Mouse (Mus musculus): ENCODE data around the gene Sf1. TPM values are rescaled to one million over a fixed set of nuclear protein-coding genes. Genes with fewer than 3 reads are reported as not detected.

Gene Sf1
- 51.9 and 55.3 TPM in 2 replicates for polyA plus RNA-seq (2015; fragmentation: Nextera tagmentation; extraction: Ambion mirVana)

GRCm38 (mm10) chr19:6363411-6364240 lies at the start of gene Sf1:
Sf1 (plus strand) TSS chr19:6363690.
- TF ChIP-seq CTCF (IDR thresholded peaks at IDR 0.05; ENCODE audit: low read depth): no peak; the same call in 1 of the 2 replicates
- WGBS: under 1% methylated on average over 81 of the region's 85 CpGs

DNA sequence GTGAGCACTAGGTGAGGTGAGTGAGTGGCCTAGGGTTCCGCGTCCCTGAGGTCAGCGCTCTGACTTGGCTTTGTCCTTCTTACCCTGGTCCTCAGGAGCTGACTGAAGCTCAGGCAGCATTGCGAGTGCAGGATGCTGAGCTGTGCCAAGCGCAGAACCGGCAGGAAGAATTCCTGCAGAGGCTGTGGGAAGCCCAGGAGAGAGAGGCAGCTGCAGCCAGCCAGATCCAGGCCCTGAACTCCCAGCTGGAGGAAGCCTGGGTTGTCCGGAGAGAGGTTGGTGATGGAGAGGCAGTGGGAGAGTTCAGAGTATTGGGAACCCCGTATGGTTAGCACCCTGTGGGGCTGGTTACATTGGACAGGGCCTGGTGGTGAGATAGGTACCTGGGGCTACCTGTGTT lies 49.7 kb upstream of the Sf1 start:
- no peak for TF ChIP-seq CTCF (IDR thresholded peaks at IDR 0.05; ENCODE audit: low read depth)
- Histone ChIP-seq H3K27me3 (replicated peaks; ENCODE audit: control insufficient read depth, insufficient read depth, low read length) (no peaks in the 10 kb centered on the region), H3K36me3 (ENCODE audit: control insufficient read depth, insufficient read depth) (peaks cover 91% of the 10 kb centered on the region), H3K4me2 (replicated peaks; ENCODE audit: low read depth) (no peak overlapping the region), H3K27ac (ENCODE audit: low read depth, low read length) (no peak overlapping the region), H3K4me3 (ENCODE audit: low read depth, low read length) (no peak overlapping the region), H3K4me1 (replicated peaks; ENCODE audit: control insufficient read depth, insufficient read depth, low read length) (no peaks in the 10 kb centered on the region), H3K9me3 (ENCODE audit: control insufficient read depth) (no peaks in the 10 kb centered on the region), H3K9ac (ENCODE audit: low read depth, low read length) (no peak overlapping the region)
- WGBS: 85% methylated on average over 8 of the region's 8 CpGs
- ATAC-seq: no peak

More at GRCm38 (mm10) chr19:6363411-6364240, at the start of gene Sf1:
- ATAC-seq: peak; percentile 96
- no peaks in the 10 kb centered on the region for H3K27me3 ChIP-seq (replicated peaks; ENCODE audit: control insufficient read depth, insufficient read depth, low read length)
- H3K27ac ChIP-seq (ENCODE audit: low read depth, low read length): peak within 1 kb of the TSS; percentile 99
- H3K9me3 ChIP-seq (ENCODE audit: control insufficient read depth): no peaks in the 10 kb centered on the region
- H3K4me1 ChIP-seq (replicated peaks; ENCODE audit: control insufficient read depth, insufficient read depth, low read length): peaks cover 3% of the 10 kb centered on the region; the same call in 1 of the 2 replicates
- peak within 1 kb of the TSS; percentile 88 for H3K4me3 ChIP-seq (ENCODE audit: low read depth, low read length)
- peaks cover 28% of the 10 kb centered on the region for H3K36me3 ChIP-seq (ENCODE audit: control insufficient read depth, insufficient read depth)
- peak within 1 kb of the TSS; percentile 96 for H3K9ac ChIP-seq (ENCODE audit: low read depth, low read length)
- H3K4me2 ChIP-seq (replicated peaks; ENCODE audit: low read depth): peak within 1 kb of the TSS; percentile 74

DNA sequence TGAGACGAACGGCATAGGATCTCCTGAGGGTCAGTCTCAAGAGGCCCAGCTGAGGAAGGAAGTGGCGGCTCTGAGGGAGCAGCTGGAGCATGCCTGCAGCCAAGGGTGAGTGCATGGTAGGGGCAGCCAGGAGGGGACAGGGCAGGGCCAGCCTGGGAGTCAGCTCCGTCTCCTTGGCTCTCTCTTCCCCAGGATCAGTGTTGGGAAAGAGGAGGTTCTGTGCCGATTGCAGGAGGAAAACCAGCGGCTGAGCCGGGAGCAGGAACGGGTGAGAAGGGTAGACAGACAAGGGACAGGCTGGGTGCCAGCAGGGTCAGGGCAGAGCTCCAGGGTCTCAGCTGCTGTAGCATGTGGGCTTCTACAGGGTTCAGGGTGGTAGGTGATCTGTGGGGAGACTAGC lies 49.0 kb upstream of the Sf1 start:
- H3K36me3 ChIP-seq (ENCODE audit: control insufficient read depth, insufficient read depth): peaks cover 96% of the 10 kb centered on the region

GRCm38 (mm10) chr19:6315573-6315972 lies 47.9 kb upstream of the Sf1 start:
- H3K36me3 ChIP-seq (ENCODE audit: control insufficient read depth, insufficient read depth): peaks cover 98% of the 10 kb centered on the region
- 80% methylated on average over 13 of the region's 14 CpGs for WGBS

More for the DNA sequence above, 49.0 kb upstream of the Sf1 start:
- Histone ChIP-seq H3K4me1 (replicated peaks; ENCODE audit: control insufficient read depth, insufficient read depth, low read length) (no peaks in the 10 kb centered on the region), H3K27me3 (replicated peaks; ENCODE audit: control insufficient read depth, insufficient read depth, low read length) (no peaks in the 10 kb centered on the region), H3K27ac (ENCODE audit: low read depth, low read length) (no peak overlapping the region), H3K4me2 (replicated peaks; ENCODE audit: low read depth) (no peak overlapping the region), H3K4me3 (ENCODE audit: low read depth, low read length) (no peak overlapping the region), H3K9me3 (ENCODE audit: control insufficient read depth) (no peaks in the 10 kb centered on the region), H3K9ac (ENCODE audit: low read depth, low read length) (no peak overlapping the region)
- no peak for TF ChIP-seq CTCF (IDR thresholded peaks at IDR 0.05; ENCODE audit: low read depth)
- 75% methylated on average over 8 of the region's 8 CpGs for whole genome bisulfite sequencing
- ATAC-seq: no peak

GRCm38 (mm10) chr19:6318145-6318544 lies 45.3 kb upstream of the Sf1 start:
- H3K27me3 ChIP-seq (replicated peaks; ENCODE audit: control insufficient read depth, insufficient read depth, low read length): no peaks in the 10 kb centered on the region
- H3K4me1 ChIP-seq (replicated peaks; ENCODE audit: control insufficient read depth, insufficient read depth, low read length): no peaks in the 10 kb centered on the region
- no peak overlapping the region for H3K4me3 ChIP-seq (ENCODE audit: low read depth, low read length)
- H3K9ac ChIP-seq (ENCODE audit: low read depth, low read length): no peak overlapping the region
- WGBS: 87% methylated on average over 12 of the region's 12 CpGs
- no peak overlapping the region for H3K27ac ChIP-seq (ENCODE audit: low read depth, low read length)
- no peak for ATAC-seq
- no peak overlapping the region for H3K4me2 ChIP-seq (replicated peaks; ENCODE audit: low read depth)
- no peak for TF ChIP-seq CTCF (IDR thresholded peaks at IDR 0.05; ENCODE audit: low read depth)
- H3K9me3 ChIP-seq (ENCODE audit: control insufficient read depth): no peaks in the 10 kb centered on the region
- peaks cover 100% of the 10 kb centered on the region for H3K36me3 ChIP-seq (ENCODE audit: control insufficient read depth, insufficient read depth)

More at GRCm38 (mm10) chr19:6315573-6315972, 47.9 kb upstream of the Sf1 start:
- H3K27me3 ChIP-seq (replicated peaks; ENCODE audit: control insufficient read depth, insufficient read depth, low read length): no peaks in the 10 kb centered on the region
- no peak overlapping the region for H3K27ac ChIP-seq (ENCODE audit: low read depth, low read length)
- TF ChIP-seq CTCF (IDR thresholded peaks at IDR 0.05; ENCODE audit: low read depth): no peak
- H3K4me3 ChIP-seq (ENCODE audit: low read depth, low read length): no peak overlapping the region
- H3K4me2 ChIP-seq (replicated peaks; ENCODE audit: low read depth): no peak overlapping the region
- no peak overlapping the region for H3K9ac ChIP-seq (ENCODE audit: low read depth, low read length)
- H3K9me3 ChIP-seq (ENCODE audit: control insufficient read depth): no peaks in the 10 kb centered on the region
- no peak for ATAC-seq
- H3K4me1 ChIP-seq (replicated peaks; ENCODE audit: control insufficient read depth, insufficient read depth, low read length): no peaks in the 10 kb centered on the region

DNA sequence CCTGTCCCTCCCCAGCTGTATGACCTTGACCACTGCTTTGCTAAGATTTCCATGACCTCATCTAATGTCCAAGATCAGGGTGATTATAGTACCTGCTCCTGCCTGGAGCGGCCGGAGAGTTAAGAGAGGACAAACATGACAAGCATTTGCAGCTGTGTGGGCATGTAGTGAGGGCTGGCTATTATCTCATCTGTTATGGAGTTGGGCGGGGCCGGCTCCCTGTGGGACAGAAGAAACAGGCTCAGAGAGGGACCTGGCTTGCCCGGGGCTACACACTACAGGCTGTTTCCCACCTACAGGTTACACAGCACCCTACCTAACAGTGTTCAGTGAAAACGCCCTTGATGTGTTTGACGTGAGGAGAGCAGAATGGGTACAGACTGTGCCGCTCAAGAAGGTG lies 42.1 kb upstream of the Sf1 start:
- no peaks in the 10 kb centered on the region for H3K9me3 ChIP-seq (ENCODE audit: control insufficient read depth)
- H3K9ac ChIP-seq (ENCODE audit: low read depth, low read length): no peak overlapping the region
- no peak for ATAC-seq
- no peaks in the 10 kb centered on the region for H3K27me3 ChIP-seq (replicated peaks; ENCODE audit: control insufficient read depth, insufficient read depth, low read length)
- 61% methylated on average over 8 of the region's 8 CpGs for WGBS
- H3K36me3 ChIP-seq (ENCODE audit: control insufficient read depth, insufficient read depth): peaks cover 100% of the 10 kb centered on the region
- H3K4me3 ChIP-seq (ENCODE audit: low read depth, low read length): no peak overlapping the region
- no peak overlapping the region for H3K27ac ChIP-seq (ENCODE audit: low read depth, low read length)
- no peak for TF ChIP-seq CTCF (IDR thresholded peaks at IDR 0.05; ENCODE audit: low read depth)
- H3K4me2 ChIP-seq (replicated peaks; ENCODE audit: low read depth): no peak overlapping the region
- no peaks in the 10 kb centered on the region for H3K4me1 ChIP-seq (replicated peaks; ENCODE audit: control insufficient read depth, insufficient read depth, low read length)

Measured in intestine, postnatal 0 days (tissue).